Mouse (Mus musculus): ENCODE data around the gene Socs7. TPM values are rescaled to one million over a fixed set of nuclear protein-coding genes. Genes with fewer than 3 reads are reported as not detected.

Gene Socs7
- total and polyA plus RNA-seq, 2 experiments, result 3.7 to 4.0 TPM

DNA sequence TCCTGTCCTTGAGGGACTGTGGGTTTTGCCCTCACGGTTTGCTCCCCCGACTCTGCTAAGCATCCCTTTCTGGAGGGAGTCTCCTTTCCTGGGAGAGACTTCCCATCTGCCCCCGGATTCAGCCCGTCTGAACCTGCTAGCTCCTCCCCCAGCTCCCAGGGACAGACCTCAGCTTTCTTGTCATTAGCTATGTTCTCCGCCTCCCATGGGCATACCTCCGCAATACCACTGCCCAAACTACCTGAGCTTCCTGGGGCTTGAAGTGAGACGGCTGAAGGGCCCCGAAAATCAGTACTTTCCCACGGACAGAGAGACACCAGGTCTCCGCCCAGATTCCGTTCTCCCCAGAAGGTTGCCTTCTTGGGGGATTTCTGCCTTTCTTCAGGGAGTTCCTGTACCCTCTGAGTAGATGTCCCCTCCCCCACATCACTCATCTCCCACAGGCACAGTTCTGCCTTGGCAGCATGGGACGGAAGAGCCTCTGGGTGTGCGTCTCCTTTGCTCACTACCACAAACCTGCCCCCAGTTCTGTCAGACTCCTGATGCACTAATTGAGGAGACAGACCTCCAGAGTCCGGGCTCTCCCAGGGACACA is 25.5 kb upstream of the Socs7 start:
- H3K27ac ChIP-seq (replicated peaks; ENCODE audit: insufficient read depth, low read depth, low read length), result no peak overlapping the region
- 68% methylated on average over 14 of the region's 14 CpGs for WGBS
- H3K9ac ChIP-seq (ENCODE audit: low read depth, low read length), result no peak overlapping the region
- DNase-seq (ENCODE audit: extremely low read depth, low read depth, low spot score), result no peak
- no peaks in the 10 kb centered on the region; the same call in 1 of the 2 replicates for H3K4me1 ChIP-seq (ENCODE audit: control insufficient read depth, insufficient read depth, low read length)
- H3K4me3 ChIP-seq (ENCODE audit: insufficient read depth, low read depth, low read length), result no peak overlapping the region
- no peak for TF ChIP-seq POLR2A (IDR thresholded peaks at IDR 0.05; ENCODE audit: extremely low read depth, insufficient read depth, low read length)
- no peak for TF ChIP-seq CTCF (IDR thresholded peaks at IDR 0.05; ENCODE audit: low read depth, low read length)
- no peaks in the 10 kb centered on the region for H3K79me2 ChIP-seq (ENCODE audit: control insufficient read depth, insufficient read depth, low read length)
- no peaks in the 10 kb centered on the region for H3K36me3 ChIP-seq (ENCODE audit: control insufficient read depth, insufficient read depth, low read length)
- H3K27me3 ChIP-seq (ENCODE audit: control insufficient read depth, insufficient read depth, low read length), result no peaks in the 10 kb centered on the region

DNA sequence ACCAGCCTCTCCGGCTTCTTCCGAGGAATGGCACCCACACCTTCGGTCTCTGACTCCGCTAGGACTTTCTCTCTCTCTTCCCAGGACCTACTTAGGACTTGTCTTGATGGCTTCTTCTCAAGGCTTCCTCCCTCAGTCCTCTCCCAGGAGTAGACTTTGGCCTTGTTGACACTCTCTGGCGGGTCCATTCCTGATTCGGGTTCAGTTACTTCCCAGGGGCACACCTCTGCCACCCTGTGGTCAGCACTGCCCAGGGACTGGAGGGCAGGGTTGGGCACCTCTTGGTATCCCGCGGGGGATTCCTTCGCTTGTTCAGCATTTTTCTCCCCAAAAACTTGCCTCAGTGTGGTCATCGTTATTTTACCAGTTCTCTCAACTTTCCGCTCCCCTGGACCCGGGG is 25.0 kb upstream of the Socs7 start:
- 65% methylated on average over 12 of the region's 12 CpGs for WGBS
- Histone ChIP-seq H3K36me3 (ENCODE audit: control insufficient read depth, insufficient read depth, low read length) (no peaks in the 10 kb centered on the region), H3K4me3 (ENCODE audit: insufficient read depth, low read depth, low read length) (no peak overlapping the region), H3K4me1 (ENCODE audit: control insufficient read depth, insufficient read depth, low read length) (no peaks in the 10 kb centered on the region), H3K27me3 (ENCODE audit: control insufficient read depth, insufficient read depth, low read length) (no peaks in the 10 kb centered on the region), H3K27ac (replicated peaks; ENCODE audit: insufficient read depth, low read depth, low read length) (no peak overlapping the region), H3K79me2 (ENCODE audit: control insufficient read depth, insufficient read depth, low read length) (no peaks in the 10 kb centered on the region), H3K9ac (ENCODE audit: low read depth, low read length) (no peak overlapping the region)
- peak; percentile 49 for TF ChIP-seq CTCF (IDR thresholded peaks at IDR 0.05; ENCODE audit: low read depth, low read length)
- TF ChIP-seq POLR2A (IDR thresholded peaks at IDR 0.05; ENCODE audit: extremely low read depth, insufficient read depth, low read length), result no peak
- DNase-seq (ENCODE audit: extremely low read depth, low read depth, low spot score), result peak; percentile 50

DNA sequence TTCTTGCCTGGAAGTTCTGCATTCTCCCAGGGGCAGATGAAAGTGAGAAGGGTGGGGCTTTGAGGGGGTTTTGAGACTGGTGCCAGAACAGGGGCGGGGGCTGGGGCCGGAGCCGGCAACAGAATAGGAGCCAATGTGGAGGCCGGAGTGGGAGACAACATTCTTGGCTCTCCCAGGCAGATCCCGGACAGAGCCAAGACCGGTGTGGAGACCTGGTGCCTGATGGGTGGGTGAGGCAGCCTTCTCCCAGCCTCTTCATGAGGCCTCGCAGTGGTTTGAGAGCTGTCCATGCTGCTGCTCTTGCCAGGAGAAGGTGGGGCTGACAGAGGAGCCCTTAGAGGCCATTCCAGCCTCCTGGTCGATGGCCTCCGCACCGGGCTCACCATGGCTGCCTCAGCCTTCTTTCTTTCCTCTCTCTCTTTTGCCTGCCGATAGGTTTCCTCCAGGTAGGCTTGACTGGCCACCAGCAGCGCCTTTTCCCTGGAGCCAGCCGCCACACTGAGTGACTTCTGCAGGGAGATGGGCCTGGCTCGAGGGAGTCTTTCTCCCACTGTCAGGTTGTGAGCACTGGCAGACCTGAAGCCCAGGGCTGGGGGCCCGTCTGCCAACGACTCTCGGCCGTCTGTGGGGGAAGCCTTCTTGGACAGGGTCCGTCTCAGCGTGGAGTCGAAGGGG is 23.9 kb upstream of the Socs7 start:
- no peaks in the 10 kb centered on the region for H3K4me1 ChIP-seq (ENCODE audit: control insufficient read depth, insufficient read depth, low read length)
- H3K79me2 ChIP-seq (ENCODE audit: control insufficient read depth, insufficient read depth, low read length), result no peaks in the 10 kb centered on the region
- H3K27ac ChIP-seq (replicated peaks; ENCODE audit: insufficient read depth, low read depth, low read length), result no peak overlapping the region
- no peaks in the 10 kb centered on the region for H3K27me3 ChIP-seq (ENCODE audit: control insufficient read depth, insufficient read depth, low read length)
- DNase-seq (ENCODE audit: extremely low read depth, low read depth, low spot score), result no peak
- no peaks in the 10 kb centered on the region for H3K36me3 ChIP-seq (ENCODE audit: control insufficient read depth, insufficient read depth, low read length)
- TF ChIP-seq CTCF (IDR thresholded peaks at IDR 0.05; ENCODE audit: low read depth, low read length) (no peak), POLR2A (IDR thresholded peaks at IDR 0.05; ENCODE audit: extremely low read depth, insufficient read depth, low read length) (no peak)
- no peak overlapping the region for H3K4me3 ChIP-seq (ENCODE audit: insufficient read depth, low read depth, low read length)
- 59% methylated on average over 21 of the region's 21 CpGs for WGBS
- no peak overlapping the region for H3K9ac ChIP-seq (ENCODE audit: low read depth, low read length)

DNA sequence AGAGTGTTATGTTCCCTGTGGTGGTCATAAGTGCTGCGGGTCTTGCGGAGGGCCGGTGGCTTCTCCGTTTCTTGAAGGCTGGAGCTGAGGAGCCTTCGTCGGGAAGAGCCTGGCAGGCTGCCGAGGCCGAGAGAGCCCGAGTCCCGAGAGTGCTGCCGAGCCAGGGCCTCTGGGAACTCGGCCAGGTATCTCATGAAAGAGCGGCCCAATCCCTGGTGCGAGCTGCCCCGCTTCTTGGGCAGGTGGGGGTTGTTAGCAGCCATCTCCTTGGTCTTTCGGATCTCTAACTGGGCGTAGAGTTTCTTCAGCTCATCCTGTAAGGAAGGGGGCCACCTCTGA is 23.4 kb upstream of the Socs7 start:
- no peaks in the 10 kb centered on the region for H3K36me3 ChIP-seq (ENCODE audit: control insufficient read depth, insufficient read depth, low read length)
- DNase-seq (ENCODE audit: extremely low read depth, low read depth, low spot score), result no peak
- H3K9ac ChIP-seq (ENCODE audit: low read depth, low read length), result no peak overlapping the region
- no peaks in the 10 kb centered on the region for H3K4me1 ChIP-seq (ENCODE audit: control insufficient read depth, insufficient read depth, low read length)
- no peaks in the 10 kb centered on the region for H3K27me3 ChIP-seq (ENCODE audit: control insufficient read depth, insufficient read depth, low read length)
- TF ChIP-seq POLR2A (IDR thresholded peaks at IDR 0.05; ENCODE audit: extremely low read depth, insufficient read depth, low read length) (no peak), CTCF (IDR thresholded peaks at IDR 0.05; ENCODE audit: low read depth, low read length) (no peak)
- 41% methylated on average over 17 of the region's 17 CpGs for WGBS
- H3K79me2 ChIP-seq (ENCODE audit: control insufficient read depth, insufficient read depth, low read length), result no peaks in the 10 kb centered on the region
- H3K27ac ChIP-seq (replicated peaks; ENCODE audit: insufficient read depth, low read depth, low read length), result no peak overlapping the region
- no peak overlapping the region for H3K4me3 ChIP-seq (ENCODE audit: insufficient read depth, low read depth, low read length)

DNA sequence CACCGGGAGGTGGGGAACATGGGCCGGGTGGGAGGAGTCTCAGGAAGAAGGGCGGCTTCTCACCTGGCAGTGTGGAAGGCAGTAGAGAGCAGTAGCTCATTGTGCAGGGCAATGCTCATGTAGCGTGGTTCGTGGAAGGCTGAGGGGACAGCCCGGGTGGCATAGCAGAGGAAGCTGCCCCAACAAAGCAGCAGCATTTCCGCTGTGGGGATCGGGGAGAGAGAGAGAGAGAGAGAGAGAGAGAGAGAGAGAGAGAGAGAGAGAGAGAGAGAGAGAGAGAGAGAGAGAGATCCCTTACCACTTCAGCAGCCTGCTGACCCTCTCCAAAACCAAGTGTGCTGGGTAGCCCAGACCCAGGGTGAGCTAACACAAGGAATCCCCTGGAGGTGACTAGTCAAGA is 19.2 kb upstream of the Socs7 start:
- Histone ChIP-seq H3K36me3 (ENCODE audit: control insufficient read depth, insufficient read depth, low read length) (no peaks in the 10 kb centered on the region), H3K27ac (replicated peaks; ENCODE audit: insufficient read depth, low read depth, low read length) (no peak overlapping the region), H3K9ac (ENCODE audit: low read depth, low read length) (no peak overlapping the region), H3K4me1 (ENCODE audit: control insufficient read depth, insufficient read depth, low read length) (no peaks in the 10 kb centered on the region), H3K4me3 (ENCODE audit: insufficient read depth, low read depth, low read length) (no peak overlapping the region), H3K79me2 (ENCODE audit: control insufficient read depth, insufficient read depth, low read length) (no peaks in the 10 kb centered on the region), H3K27me3 (ENCODE audit: control insufficient read depth, insufficient read depth, low read length) (no peaks in the 10 kb centered on the region)
- TF ChIP-seq CTCF (IDR thresholded peaks at IDR 0.05; ENCODE audit: low read depth, low read length) (no peak), POLR2A (IDR thresholded peaks at IDR 0.05; ENCODE audit: extremely low read depth, insufficient read depth, low read length) (no peak)
- WGBS, result 69% methylated on average over 8 of the region's 8 CpGs
- DNase-seq (ENCODE audit: extremely low read depth, low read depth, low spot score), result no peak

DNA sequence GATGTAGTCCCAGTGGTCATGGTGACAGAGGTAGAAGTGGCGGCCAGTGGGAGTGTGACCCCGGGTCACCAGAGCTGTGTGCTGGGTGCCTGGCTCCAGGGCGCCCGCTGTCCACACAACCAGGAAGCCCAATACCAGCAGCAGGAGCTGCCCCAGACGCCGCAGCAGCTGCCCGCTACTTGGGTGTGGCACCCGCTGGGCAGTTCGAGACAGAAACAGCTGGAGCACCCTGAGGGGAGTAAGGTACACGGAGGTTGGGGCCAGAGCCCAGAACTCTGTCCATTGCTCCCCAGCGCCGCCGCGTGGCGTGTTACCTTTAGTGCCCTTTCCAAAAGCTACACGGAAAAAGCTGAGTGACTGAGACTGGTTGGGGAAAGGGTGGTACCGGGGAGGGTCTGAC is 18.7 kb upstream of the Socs7 start:
- TF ChIP-seq POLR2A (IDR thresholded peaks at IDR 0.05; ENCODE audit: extremely low read depth, insufficient read depth, low read length) (no peak), CTCF (IDR thresholded peaks at IDR 0.05; ENCODE audit: low read depth, low read length) (peak; percentile 79)
- Histone ChIP-seq H3K4me3 (ENCODE audit: insufficient read depth, low read depth, low read length) (no peak overlapping the region), H3K27ac (replicated peaks; ENCODE audit: insufficient read depth, low read depth, low read length) (no peak overlapping the region), H3K4me1 (ENCODE audit: control insufficient read depth, insufficient read depth, low read length) (no peaks in the 10 kb centered on the region), H3K9ac (ENCODE audit: low read depth, low read length) (no peak overlapping the region), H3K79me2 (ENCODE audit: control insufficient read depth, insufficient read depth, low read length) (no peaks in the 10 kb centered on the region), H3K27me3 (ENCODE audit: control insufficient read depth, insufficient read depth, low read length) (no peaks in the 10 kb centered on the region), H3K36me3 (ENCODE audit: control insufficient read depth, insufficient read depth, low read length) (no peaks in the 10 kb centered on the region)
- peak; percentile 24 for DNase-seq (ENCODE audit: extremely low read depth, low read depth, low spot score)
- 31% methylated on average over 17 of the region's 17 CpGs for WGBS

Data from liver, adult 2 months (tissue).